Mouse (Mus musculus) CH12.LX (cell line): ENCODE measurements around the gene Aff3.

Source experiments
- CHD1 ChIP-seq: IDR thresholded peaks from 2 replicates; pipeline ENCODE4 v1.6.1; 2012; ENCODE audit warnings: low read depth, low read length, improper control_type of control experiment, inconsistent platforms
- CTCF ChIP-seq, 2 experiments: IDR thresholded peaks in 1 of 2; conservative IDR thresholded peaks in 1 of 2; 2 replicates each; pipeline ENCODE4 v1.5.1; 2011 to 2012; ENCODE audit warnings: low read depth in 2 of 2, low read length in 2 of 2, improper control_type of control experiment in 1 of 2, inconsistent platforms in 1 of 2, mild to moderate bottlenecking in 1 of 2, moderate library complexity in 1 of 2
- EP300 ChIP-seq: IDR thresholded peaks from 2 replicates; pipeline ENCODE4 v1.6.1; 2011; ENCODE audit warnings: low read length, improper control_type of control experiment
- MAFK ChIP-seq: IDR thresholded peaks from 2 replicates; pipeline ENCODE4 v1.6.1; 2011; ENCODE audit warnings: low read length, improper control_type of control experiment; ENCODE audit not compliant: insufficient replicate concordance
- POLR2A ChIP-seq: IDR thresholded peaks from 2 replicates; pipeline ENCODE4 v1.6.1; 2011; ENCODE audit warnings: low read depth, mild to moderate bottlenecking, improper control_type of control experiment, low read length
- POLR2AphosphoS2 ChIP-seq: IDR thresholded peaks from 2 replicates; pipeline ENCODE4 v1.6.1; 2011; ENCODE audit warnings: low read depth, low read length, improper control_type of control experiment
- SMC3 ChIP-seq: IDR thresholded peaks from 2 replicates; pipeline ENCODE4 v1.6.1; 2011; ENCODE audit warnings: low read depth, low read length, improper control_type of control experiment
- TCF12 ChIP-seq: IDR thresholded peaks from 2 replicates; pipeline ENCODE4 v1.6.1; 2014; ENCODE audit warnings: low read depth, mild to moderate bottlenecking, inconsistent platforms, low read length, improper control_type of control experiment
- USF1 ChIP-seq: IDR thresholded peaks from 2 replicates; pipeline ENCODE4 v1.6.1; 2014; ENCODE audit warnings: low read depth, mild to moderate bottlenecking, inconsistent platforms, low read length, improper control_type of control experiment
- ZC3H11A ChIP-seq: IDR thresholded peaks from 2 replicates; pipeline ENCODE4 v1.6.1; 2012; ENCODE audit warnings: low read depth, mild to moderate bottlenecking, inconsistent platforms, low read length, improper control_type of control experiment

DNA sequence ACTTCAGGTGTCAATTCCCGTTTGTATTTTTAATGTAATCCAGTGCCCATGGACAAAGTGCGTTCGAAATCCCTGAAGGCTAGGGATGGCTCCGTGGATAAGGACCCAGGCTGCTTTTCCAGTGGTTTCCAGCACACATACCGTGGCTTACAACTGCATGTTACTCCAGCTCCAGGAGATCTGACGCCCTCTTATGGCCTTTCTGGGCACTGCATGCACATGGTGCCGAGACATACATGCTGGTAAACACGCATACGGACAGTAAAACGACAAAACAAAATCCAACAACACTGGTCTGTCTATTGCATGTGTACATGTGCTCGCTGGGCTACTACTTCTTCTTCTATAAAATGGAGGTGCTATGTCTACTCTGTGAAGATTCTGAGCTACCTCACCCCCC lies 357.5 kb downstream of the Aff3 start:
- TF ChIP-seq TCF12 (no peak), POLR2AphosphoS2 (no peak), CTCF (conservative IDR thresholded peaks at IDR 0.05 in 1 of 2, IDR thresholded peaks at IDR 0.05 in 1 of 2; ENCODE audit: low read depth in 2 of 2, low read length in 2 of 2) (peak in 1 of 2 experiments; percentile 29; a peak in 2 of 4 replicates), SMC3 (no peak), POLR2A (no peak), EP300 (no peak), USF1 (no peak), CHD1 (no peak), MAFK (no peak), ZC3H11A (no peak)
